Mouse (Mus musculus): ENCODE results near the gene Ddx59.

The Ddx59 gene

GRCm38 (mm10) chr1:136450206-136450605 lies 35.1 kb downstream of the Ddx59 start:
- DNase-seq = no peak

- DNase-seq = no peak
Measured at GRCm38 (mm10) chr1:136452421-136452820, 37.4 kb downstream of the Ddx59 start.

GRCm38 (mm10) chr1:136455756-136456585 lies 40.9 kb downstream of the Ddx59 start:
- no peak for DNase-seq

GRCm38 (mm10) chr1:136456741-136457140 lies 41.7 kb downstream of the Ddx59 start:
- no peak for DNase-seq

GRCm38 (mm10) chr1:136457403-136457802 lies 42.3 kb downstream of the Ddx59 start:
- no peak for DNase-seq

- no peak for DNase-seq
Measured at GRCm38 (mm10) chr1:136458691-136459245, 43.7 kb downstream of the Ddx59 start.

GRCm38 (mm10) chr1:136462443-136462842 lies 47.4 kb downstream of the Ddx59 start:
- DNase-seq = no peak

GRCm38 (mm10) chr1:136465168-136465567 lies 50.1 kb downstream of the Ddx59 start:
- DNase-seq = no peak

GRCm38 (mm10) chr1:136466143-136466811 lies 51.2 kb downstream of the Ddx59 start, which contains the start of gene Kif14:
Gene Kif14, plus strand, starts transcription at chr1:136466343.
- DNase-seq = peak; percentile 90 to 93

- DNase-seq = no peak
Measured at GRCm38 (mm10) chr1:136469408-136469807, 54.3 kb downstream of the Ddx59 start.

- DNase-seq = no peak
Measured at GRCm38 (mm10) chr1:136470471-136470870, 55.4 kb downstream of the Ddx59 start.

Data from spleen, adult 18-20 months (tissue).